Mouse (Mus musculus) E14TG2a.4 (cell line): ENCODE measurements around the gene Ttpal.

Experiments
- CTCF ChIP-seq: conservative IDR thresholded peaks from 2 replicates; pipeline ENCODE4 v1.5.1; 2014; ENCODE audit warnings: low read length
- NANOG ChIP-seq: IDR thresholded peaks from 2 replicates; pipeline ENCODE4 v1.6.1; 2014; ENCODE audit warnings: borderline replicate concordance, low read length, mixed read lengths
- POU5F1 ChIP-seq: IDR thresholded peaks from 2 replicates; pipeline ENCODE4 v1.6.1; 2014; ENCODE audit warnings: low read length, borderline replicate concordance

DNA sequence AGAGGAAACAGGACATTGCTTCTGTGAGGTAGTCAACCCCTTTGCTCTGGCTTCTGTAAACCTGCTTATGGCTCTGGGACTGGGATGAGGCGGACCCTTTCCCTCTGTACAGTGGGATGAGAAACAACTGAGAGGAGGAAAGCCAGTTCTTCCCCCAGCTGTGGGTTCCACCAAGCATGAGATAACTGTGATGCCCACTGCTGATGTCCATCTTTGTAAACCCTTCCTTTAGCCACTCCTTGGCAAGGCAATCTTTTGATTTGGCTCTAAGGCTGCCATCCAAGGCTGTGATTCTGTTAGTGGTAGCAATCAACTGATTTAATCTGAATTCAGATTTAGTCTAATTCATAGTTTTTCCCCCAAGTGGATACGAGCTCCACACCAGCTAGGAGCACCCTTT lies 55.4 kb downstream of the Ttpal start:
- no peak for TF ChIP-seq CTCF
- TF ChIP-seq NANOG, result no peak
- no peak for TF ChIP-seq POU5F1
